19 mouse cellular contexts compared by ENCODE assay signal in the genomic region with DNA sequence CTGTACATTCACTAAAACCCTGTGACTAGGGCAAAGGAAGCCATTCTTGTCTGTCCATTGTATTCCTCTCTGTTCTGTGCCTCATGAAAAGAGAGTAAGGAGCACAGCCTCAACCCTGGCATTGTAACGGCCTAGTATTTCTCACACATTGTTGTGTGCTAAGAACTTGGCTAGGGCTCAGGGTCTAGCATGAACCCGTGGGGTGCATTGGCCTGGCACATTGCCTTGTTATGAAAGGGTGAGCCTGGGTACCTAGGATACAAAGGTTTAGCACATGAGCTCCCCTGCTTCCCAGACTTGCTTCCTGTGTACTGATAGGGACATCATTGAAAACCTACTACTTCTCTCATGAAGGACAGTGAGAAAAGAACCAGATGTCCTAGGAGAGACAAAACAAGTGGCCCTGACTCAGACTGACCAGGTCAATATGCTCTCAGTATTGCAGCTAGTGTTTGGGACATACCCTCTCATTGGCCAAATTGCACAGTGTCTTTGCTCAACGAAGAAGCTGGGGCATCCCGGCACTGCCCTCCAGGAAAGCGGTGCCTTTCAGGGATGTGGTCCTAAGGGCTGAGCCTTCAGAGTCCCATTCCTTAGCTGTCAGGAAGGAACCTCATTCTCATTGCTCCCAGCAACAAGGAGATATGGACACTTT.
DNase-seq lines count a peak whose midpoint lies in the region; TF ChIP-seq lines count a peak whose summit lies in the region.
"Had no signal": no experiment of that assay in that cellular context is flagged by ENCODE, and none has a peak within 500 bp of the region (broad histone marks: within the 10 kb centered on the region; RNA-seq: fewer than 3 reads in every experiment).

No protein-coding gene starts in this region.

- no peak overlapping the region for H3K27ac ChIP-seq in heart, embryonic 10.5 days
- H3K27ac ChIP-seq in testis, adult 2 months (ENCODE audit: control insufficient read depth, insufficient read depth, low read depth, low read length): peak overlapping the region; percentile 12; the same call in 1 of the 2 replicates
- H3K27ac ChIP-seq: embryonic facial prominence, embryonic 13.5 days; embryonic facial prominence, embryonic 15.5 days; forebrain, embryonic 10.5 days; forebrain, embryonic 12.5 days had no signal

- no peaks in the 10 kb centered on the region for H3K36me3 ChIP-seq in heart, embryonic 10.5 days
- no peaks in the 10 kb centered on the region for H3K36me3 ChIP-seq in testis, adult 2 months (ENCODE audit: control insufficient read depth, insufficient read depth, low read length)
- H3K36me3 ChIP-seq: embryonic facial prominence, embryonic 13.5 days; embryonic facial prominence, embryonic 15.5 days; forebrain, embryonic 10.5 days; forebrain, embryonic 12.5 days had no signal

- WGBS in heart, embryonic 10.5 days: 85% methylated on average over 5 of the region's 5 CpGs

- no peaks in the 10 kb centered on the region for H3K4me1 ChIP-seq in heart, embryonic 10.5 days
- H3K4me1 ChIP-seq in testis, adult 2 months (ENCODE audit: control insufficient read depth, insufficient read depth, low read length): no peaks in the 10 kb centered on the region
- H3K4me1 ChIP-seq: embryonic facial prominence, embryonic 13.5 days; embryonic facial prominence, embryonic 15.5 days had no signal

- H3K9me3 ChIP-seq in heart, embryonic 10.5 days: no peaks in the 10 kb centered on the region
- H3K9me3 ChIP-seq: embryonic facial prominence, embryonic 13.5 days; embryonic facial prominence, embryonic 15.5 days; forebrain, embryonic 10.5 days; forebrain, embryonic 12.5 days had no signal

- intact Hi-C loops in heart, postnatal 14 days (cut with DNase I): no loop called here

- peak; percentile 30 to 55 for DNase-seq in cerebellum, postnatal 14 days
- DNase-seq in cerebellum, adult 8-10 months: no peak
- peak; percentile 64 for DNase-seq in heart, embryonic 10.5 days (ENCODE audit: low spot score)
- no peak for DNase-seq in heart, postnatal 14 days
- DNase-seq in testis, postnatal 14 days (ENCODE audit: low spot score): no peak
- DNase-seq: adrenal gland, adult 2 months; adrenal gland, postnatal 10 days; adrenal gland, postnatal 25 days; cerebellum, adult 11-12 months; cerebellum, adult 2 months; cerebellum, adult 9-11 months; cerebellum, postnatal 36 days; embryo, embryonic 11 days had no signal

- no peak overlapping the region for H3K4me3 ChIP-seq in heart, embryonic 10.5 days
- no peak overlapping the region for H3K4me3 ChIP-seq in testis, adult 2 months (ENCODE audit: control insufficient read depth, low read depth, low read length)
- H3K4me3 ChIP-seq: embryonic facial prominence, embryonic 13.5 days; embryonic facial prominence, embryonic 15.5 days; erythroblast, embryonic 14.5 days; forebrain, embryonic 10.5 days; forebrain, embryonic 12.5 days had no signal

- TF ChIP-seq POLR2A in testis, adult 2 months (IDR thresholded peaks at IDR 0.05; ENCODE audit: control insufficient read depth, low read depth, low read length): no peak

- no peaks in the 10 kb centered on the region for H3K27me3 ChIP-seq in heart, embryonic 10.5 days (ENCODE audit: insufficient read depth, poor library complexity, severe bottlenecking)
- H3K27me3 ChIP-seq in testis, adult 2 months (ENCODE audit: control insufficient read depth, insufficient read depth, low read length): no peaks in the 10 kb centered on the region
- H3K27me3 ChIP-seq: embryonic facial prominence, embryonic 13.5 days; embryonic facial prominence, embryonic 15.5 days; forebrain, embryonic 12.5 days had no signal

- TF ChIP-seq CTCF in testis, adult 2 months (IDR thresholded peaks at IDR 0.05; ENCODE audit: control insufficient read depth, insufficient read depth, insufficient replicate concordance, low read depth, low read length): no peak

Comparison
In these comparisons a context has a peak if more than half of its experiments do, and no peak if none do; other contexts are left out.
1. DNase-seq: peak in cerebellum, postnatal 14 days (2 of 2) and heart, embryonic 10.5 days (single experiment); none in cerebellum, adult 8-10 months (single experiment), heart, postnatal 14 days (0 of 2) and testis, postnatal 14 days (single experiment).